Mouse (Mus musculus) MEL (cell line): ENCODE measurements at regions not wholly inside any gene's neighbourhood (a gene's known extent, or its start where the extent isn't known, plus 50 kb on each side); places are given as distances from the start of the nearest gene placed in this dataset.
A peak's percentile ranks its signal among the peaks of the same experiment; 100 is the strongest.

Experiments
- DNase-seq: peaks from one replicate; pipeline ENCODE4 v3.0.0; 2011; ENCODE audit warnings: low read depth, low spot score
- H3K27ac ChIP-seq: 2 replicates; pipeline ENCODE4 v1.5.1; 2012; ENCODE audit warnings: low read depth, mild to moderate bottlenecking, control low read depth, low read length, moderate library complexity; ENCODE audit not compliant: control insufficient read depth
- H3K27me3 ChIP-seq, 2 experiments: fragments of 150-350 bp in 1 of 2; sonication (generic) in 1 of 2; 2 replicates each; pipeline ENCODE4 v1.6.1; 2012; ENCODE audit warnings: low read length in 2 of 2, mild to moderate bottlenecking in 2 of 2, improper control_type of control experiment in 1 of 2, moderate library complexity in 1 of 2; ENCODE audit not compliant: insufficient read depth in 2 of 2, control insufficient read depth in 1 of 2
- H3K36me3 ChIP-seq, 2 experiments: 2 replicates each; pipeline ENCODE4 v1.6.1; 2012 to 2014; ENCODE audit warnings: low read length in 2 of 2, improper control_type of control experiment in 1 of 2, inconsistent platforms in 1 of 2, mild to moderate bottlenecking in 1 of 2; ENCODE audit not compliant: insufficient read depth in 2 of 2, control insufficient read depth in 1 of 2
- H3K4me1 ChIP-seq, 2 experiments: fragments of 150-350 bp in 1 of 2; sonication (generic) in 1 of 2; 2 replicates each; pipeline ENCODE4 v1.6.1; 2012; ENCODE audit warnings: low read length in 2 of 2, improper control_type of control experiment in 1 of 2, mild to moderate bottlenecking in 1 of 2; ENCODE audit not compliant: insufficient read depth in 2 of 2, control insufficient read depth in 1 of 2
- H3K4me3 ChIP-seq, 2 experiments: fragments of 150-350 bp in 1 of 2; sonication (generic) in 1 of 2; 2 replicates each; pipeline ENCODE4 v1.5.1; 2012; ENCODE audit warnings: low read depth in 2 of 2, low read length in 2 of 2, mild to moderate bottlenecking in 2 of 2, moderate library complexity in 2 of 2, control low read depth in 1 of 2, improper control_type of control experiment in 1 of 2; ENCODE audit not compliant: control insufficient read depth in 1 of 2, insufficient read depth in 1 of 2
- H3K79me2 ChIP-seq: 2 replicates; pipeline ENCODE4 v1.6.1; 2012; ENCODE audit warnings: mild to moderate bottlenecking, low read length, moderate library complexity; ENCODE audit not compliant: control insufficient read depth, poor library complexity, insufficient read depth
- H3K9ac ChIP-seq: 2 replicates; pipeline ENCODE4 v1.6.1; 2012; ENCODE audit warnings: low read depth, mild to moderate bottlenecking, control low read depth, low read length, moderate library complexity; ENCODE audit not compliant: control insufficient read depth, poor library complexity, severe bottlenecking
- H3K9me3 ChIP-seq: fragments of 150-350 bp; sonication (generic); replicated peaks from 2 replicates; pipeline ENCODE4 v1.6.1; 2012; ENCODE audit warnings: mild to moderate bottlenecking, low read length, improper control_type of control experiment, moderate library complexity; ENCODE audit not compliant: insufficient read depth
- CHD2 ChIP-seq: IDR thresholded peaks from 2 replicates; pipeline ENCODE4 v1.6.1; 2011; ENCODE audit warnings: low read length, improper control_type of control experiment
- EP300 ChIP-seq, 2 experiments: IDR thresholded peaks; 2 replicates each; pipeline ENCODE4 v1.6.1; 2011; ENCODE audit warnings: improper control_type of control experiment in 2 of 2, low read length in 2 of 2, low read depth in 1 of 2, mild to moderate bottlenecking in 1 of 2
- ETS1 ChIP-seq: IDR thresholded peaks from 2 replicates; pipeline ENCODE4 v1.6.1; 2012; ENCODE audit warnings: low read depth, mild to moderate bottlenecking, inconsistent platforms, low read length, improper control_type of control experiment, moderate library complexity
- GABPA ChIP-seq: IDR thresholded peaks from 2 replicates; pipeline ENCODE4 v1.6.1; 2012; ENCODE audit warnings: low read depth, mild to moderate bottlenecking, inconsistent platforms, low read length, improper control_type of control experiment, moderate library complexity
- GATA1 ChIP-seq: IDR thresholded peaks from 2 replicates; pipeline ENCODE4 v1.6.1; 2011; ENCODE audit warnings: low read depth, low read length, improper control_type of control experiment
- HCFC1 ChIP-seq: IDR thresholded peaks from 2 replicates; pipeline ENCODE4 v1.6.1; 2012; ENCODE audit warnings: low read depth, mild to moderate bottlenecking, inconsistent platforms, low read length, improper control_type of control experiment, moderate library complexity
- KAT2A ChIP-seq: conservative IDR thresholded peaks from 2 replicates; pipeline ENCODE4 v1.6.1; 2012; ENCODE audit warnings: low read depth, low read length, improper control_type of control experiment, inconsistent platforms
- MAFK ChIP-seq: IDR thresholded peaks from 2 replicates; pipeline ENCODE4 v1.6.1; 2011; ENCODE audit warnings: low read depth, mild to moderate bottlenecking, low read length, improper control_type of control experiment, borderline replicate concordance
- MAX ChIP-seq: IDR thresholded peaks from 2 replicates; pipeline ENCODE4 v1.6.1; 2011; ENCODE audit warnings: low read length, improper control_type of control experiment
- MAZ ChIP-seq: IDR thresholded peaks from 2 replicates; pipeline ENCODE4 v1.6.1; 2012; ENCODE audit warnings: low read depth, mild to moderate bottlenecking, inconsistent platforms, low read length, improper control_type of control experiment
- NELFE ChIP-seq: IDR thresholded peaks from 2 replicates; pipeline ENCODE4 v1.6.1; 2011; ENCODE audit warnings: low read depth, low read length, improper control_type of control experiment
- NRF1 ChIP-seq: IDR thresholded peaks from 2 replicates; pipeline ENCODE4 v1.6.1; 2014; ENCODE audit warnings: low read depth, mild to moderate bottlenecking, inconsistent platforms, low read length, improper control_type of control experiment, moderate library complexity; ENCODE audit not compliant: poor library complexity, insufficient read depth, severe bottlenecking
- POLR2AphosphoS5 ChIP-seq: IDR thresholded peaks from 2 replicates; pipeline ENCODE4 v1.6.1; 2012; ENCODE audit warnings: low read depth, borderline replicate concordance, mild to moderate bottlenecking, inconsistent platforms, low read length, moderate library complexity, mixed read lengths
- RAD21 ChIP-seq: IDR thresholded peaks from 2 replicates; pipeline ENCODE4 v1.6.1; 2011; ENCODE audit warnings: mild to moderate bottlenecking, low read depth, low read length, improper control_type of control experiment
- TAL1 ChIP-seq: IDR thresholded peaks from 2 replicates; pipeline ENCODE4 v1.6.1; 2012; ENCODE audit warnings: mild to moderate bottlenecking, inconsistent platforms, low read length, moderate library complexity, mixed read lengths
- TCF12 ChIP-seq: IDR thresholded peaks from 2 replicates; pipeline ENCODE4 v1.6.1; 2014; ENCODE audit warnings: low read depth, mild to moderate bottlenecking, inconsistent platforms, low read length, improper control_type of control experiment, moderate library complexity
- USF1 ChIP-seq: IDR thresholded peaks from 2 replicates; pipeline ENCODE4 v1.6.1; 2014; ENCODE audit warnings: low read depth, mild to moderate bottlenecking, inconsistent platforms, low read length, improper control_type of control experiment, moderate library complexity
- USF2 ChIP-seq, 2 experiments: IDR thresholded peaks; 2 replicates each; pipeline ENCODE4 v1.6.1; 2011 to 2012; ENCODE audit warnings: improper control_type of control experiment in 2 of 2, low read length in 2 of 2, borderline replicate concordance in 1 of 2, inconsistent platforms in 1 of 2, low read depth in 1 of 2, mild to moderate bottlenecking in 1 of 2; ENCODE audit not compliant: insufficient read depth in 1 of 2
- ZC3H11A ChIP-seq: IDR thresholded peaks from 2 replicates; pipeline ENCODE4 v1.6.1; 2012; ENCODE audit warnings: low read depth, mild to moderate bottlenecking, inconsistent platforms, low read length, improper control_type of control experiment
- ZMIZ1 ChIP-seq: IDR thresholded peaks from 2 replicates; pipeline ENCODE4 v1.6.1; 2012; ENCODE audit warnings: low read depth, mild to moderate bottlenecking, inconsistent platforms, low read length, improper control_type of control experiment, moderate library complexity

DNA sequence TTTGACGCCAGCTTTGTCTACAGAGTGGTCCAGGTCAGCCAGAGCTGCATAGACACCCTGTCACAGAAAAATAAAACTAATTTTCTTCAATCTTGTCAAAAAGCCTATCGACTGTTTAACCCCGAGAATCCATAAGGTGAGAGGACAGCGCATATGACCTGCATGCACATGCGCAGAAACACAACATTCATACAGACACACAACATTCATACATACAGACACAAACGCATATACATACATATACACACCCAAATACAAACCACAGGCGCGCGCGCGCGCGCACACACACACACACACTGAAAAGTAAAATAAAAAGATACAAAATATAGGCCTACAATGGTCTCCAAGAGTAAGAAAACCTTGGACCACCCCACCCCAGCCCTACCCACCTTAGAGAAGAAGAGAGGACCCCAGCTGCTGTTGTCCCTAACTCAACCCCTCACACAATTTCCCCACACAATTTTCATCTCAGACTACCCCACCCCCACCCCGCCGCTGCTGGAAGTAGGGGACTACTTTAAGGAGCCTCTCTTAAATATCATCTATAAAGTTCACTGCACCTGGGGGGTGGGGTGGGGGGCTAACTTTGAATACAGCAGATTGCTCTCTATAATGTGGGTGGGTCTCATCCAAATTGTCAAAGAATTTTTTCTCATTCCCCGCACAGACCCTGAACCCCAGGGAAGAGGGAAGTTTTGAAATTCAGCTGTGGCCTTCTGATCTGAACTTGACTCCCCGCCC lies 52.2 kb upstream of the Chd2 start:
- H3K9me3 ChIP-seq: no peaks in the 10 kb centered on the region
- DNase-seq: peak; percentile 82
- peaks cover 0 to 26% of the 10 kb centered on the region in 2 experiments; a peak in 2 of 4 replicates for H3K36me3 ChIP-seq
- H3K4me1 ChIP-seq: peaks cover 13 to 28% of the 10 kb centered on the region in 2 experiments
- peak overlapping the region; percentile 71 to 83 for H3K4me3 ChIP-seq
- H3K79me2 ChIP-seq: peaks cover 3% of the 10 kb centered on the region; the same call in 1 of the 2 replicates
- peak overlapping the region; percentile 83 for H3K9ac ChIP-seq
- TF ChIP-seq USF2 (IDR thresholded peaks at IDR 0.05; ENCODE audit: borderline replicate concordance in 1 of 2, insufficient read depth in 1 of 2, low read depth in 1 of 2, low read length in 2 of 2) (no peak), HCFC1 (peak; percentile 9; the same call in 1 of the 2 replicates), MAX (peak; percentile 81), ZMIZ1 (no peak), USF1 (peak; percentile 74), ZC3H11A (no peak), GABPA (no peak), NRF1 (peak; percentile 81), CHD2 (0 out of 2 replicates have a peak, but pooled peaks have one; percentile 17), NELFE (peak; percentile 18; the same call in 1 of the 2 replicates)
- TF ChIP-seq, all 39 proteins: peak for 6
- H3K27ac ChIP-seq: peak overlapping the region; percentile 97
- no peaks in the 10 kb centered on the region for H3K27me3 ChIP-seq

DNA sequence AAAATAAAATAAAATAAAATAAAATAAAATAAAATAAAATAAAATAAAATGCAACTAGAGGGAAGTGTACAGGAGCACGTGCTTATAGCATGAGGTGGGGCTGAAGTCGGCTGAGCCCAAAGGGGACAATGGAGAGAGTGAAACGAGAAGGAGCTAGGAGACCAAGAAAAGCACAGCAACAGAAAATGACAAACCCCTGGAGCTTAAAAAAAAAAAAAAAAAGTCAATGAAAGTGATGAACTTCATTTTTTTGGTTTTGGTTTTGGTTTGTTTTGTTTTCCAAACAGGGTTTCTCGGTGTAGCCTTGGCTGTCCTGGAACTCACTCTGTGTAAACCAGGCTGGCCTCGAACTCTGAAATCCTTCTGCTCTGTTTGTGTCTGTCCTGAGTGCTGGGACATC lies 51.2 kb upstream of the Chd2 start:
- H3K4me3 ChIP-seq: peak overlapping the region in 1 of 2 experiments; percentile 83; a peak in 2 of 4 replicates
- H3K27me3 ChIP-seq: no peaks in the 10 kb centered on the region
- no peak overlapping the region for H3K27ac ChIP-seq
- H3K9ac ChIP-seq: no peak overlapping the region
- no peaks in the 10 kb centered on the region for H3K9me3 ChIP-seq
- no peak for DNase-seq
- peaks cover 0 to 21% of the 10 kb centered on the region in 2 experiments; a peak in 2 of 4 replicates for H3K36me3 ChIP-seq
- peaks cover 3% of the 10 kb centered on the region; the same call in 1 of the 2 replicates for H3K79me2 ChIP-seq
- TF ChIP-seq MAFK (no peak), TCF12 (no peak), GATA1 (no peak), NELFE (no peak), EP300 (IDR thresholded peaks at IDR 0.05; ENCODE audit: low read depth in 1 of 2, low read length in 2 of 2) (no peak), TAL1 (no peak), POLR2AphosphoS5 (no peak), ZC3H11A (no peak), MAZ (no peak), KAT2A (no peak), NRF1 (no peak), RAD21 (no peak), ETS1 (no peak), HCFC1 (no peak)
- peaks cover 17 to 32% of the 10 kb centered on the region in 2 experiments for H3K4me1 ChIP-seq
